Mouse (Mus musculus) small intestine, adult 2 months (tissue): ENCODE results near the gene Gm49027. TPM values are rescaled to one million over a fixed set of nuclear protein-coding genes. Genes with fewer than 3 reads are reported as not detected.
A peak's percentile ranks its signal among the peaks of the same experiment; 100 is the strongest.

ENCODE experiments used
- H3K27ac ChIP-seq: fragments of 200-500 bp; 2 replicates; pipeline ENCODE4 v1.5.1; 2012; ENCODE audit warnings: low read depth, low read length, control low read depth, inconsistent platforms; ENCODE audit not compliant: insufficient read depth
- H3K27me3 ChIP-seq: fragments of 200-500 bp; 2 replicates; pipeline ENCODE4 v1.6.1; 2012; ENCODE audit warnings: mild to moderate bottlenecking, moderate library complexity, low read length, inconsistent platforms; ENCODE audit not compliant: control insufficient read depth, insufficient read depth
- H3K36me3 ChIP-seq: fragments of 200-500 bp; 2 replicates; pipeline ENCODE4 v1.6.1; 2012; ENCODE audit warnings: mild to moderate bottlenecking, low read length, control low read depth, inconsistent platforms; ENCODE audit not compliant: control insufficient read depth, insufficient read depth
- H3K4me1 ChIP-seq: fragments of 200-500 bp; 2 replicates; pipeline ENCODE4 v1.6.1; 2012; ENCODE audit warnings: low read length, inconsistent platforms, mixed read lengths; ENCODE audit not compliant: control insufficient read depth, insufficient read depth, insufficient read length
- H3K4me3 ChIP-seq: fragments of 200-500 bp; 2 replicates; pipeline ENCODE4 v1.5.1; 2012; ENCODE audit warnings: low read depth, mild to moderate bottlenecking, control low read depth, inconsistent platforms, low read length, moderate library complexity
- CTCF ChIP-seq: fragments of 200-500 bp; IDR thresholded peaks from 2 replicates; pipeline ENCODE4 v1.5.1; 2012; ENCODE audit warnings: low read depth, mild to moderate bottlenecking, control low read depth, inconsistent platforms, low read length, moderate library complexity, mixed read lengths; ENCODE audit not compliant: insufficient replicate concordance, insufficient read length; ENCODE audit errors: extremely low read depth
- POLR2A ChIP-seq: fragments of 200-500 bp; IDR thresholded peaks from 2 replicates; pipeline ENCODE4 v1.6.1; 2012; ENCODE audit warnings: low read depth, mild to moderate bottlenecking, control low read depth, inconsistent platforms, low read length, moderate library complexity
- WGBS: fragments of 180-500 bp; shearing (Covaris S2); methylation state at CpG from one replicate; pipeline ENCODE4 v1.1.7; 2018; 5-methylcytosine and 5-hydroxymethylcytosine counted together
- polyA plus RNA-seq: library from polyadenylated mRNA; depleted of rRNA; stranded (reverse); fragments of >200 nt; gene quantifications from 2 replicates; pipeline ENCODE4 v1.2.3, GENCODE M21; 2012

The Gm49027 gene
- polyA plus RNA-seq, 1 experiment = 9.3 TPM

GRCm38 (mm10) chr5:123530056-123530455, 4.8 kb upstream of the Gm49027 start:
- peaks cover 49% of the 10 kb centered on the region for H3K36me3 ChIP-seq
- WGBS = 91% methylated on average over 8 of the region's 8 CpGs
- H3K27me3 ChIP-seq = no peaks in the 10 kb centered on the region
- no peak for TF ChIP-seq CTCF
- TF ChIP-seq POLR2A = no peak
- H3K27ac ChIP-seq = no peak overlapping the region
- no peaks in the 10 kb centered on the region for H3K4me1 ChIP-seq
- no peak overlapping the region for H3K4me3 ChIP-seq

DNA sequence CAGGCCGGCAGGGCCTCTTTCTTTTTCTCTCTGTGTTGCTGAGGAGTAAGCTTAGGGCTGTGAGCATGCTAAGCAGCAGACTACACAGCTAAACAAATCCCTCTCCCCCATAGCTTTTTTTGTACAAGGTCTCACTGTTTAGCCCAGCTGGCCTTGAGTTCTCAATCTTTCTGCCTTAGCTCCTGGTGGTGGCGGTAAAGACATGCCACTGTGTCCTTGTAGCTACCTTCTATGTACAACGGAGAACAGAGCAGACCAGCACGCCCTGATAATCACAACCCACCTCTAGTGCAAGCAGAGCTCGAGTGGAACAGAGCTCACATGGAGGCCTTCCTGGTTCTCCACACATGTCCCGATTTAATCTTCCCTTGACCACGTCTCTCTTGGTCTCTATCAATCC, 3.4 kb upstream of the Gm49027 start:
- peaks cover 38% of the 10 kb centered on the region for H3K36me3 ChIP-seq

DNA sequence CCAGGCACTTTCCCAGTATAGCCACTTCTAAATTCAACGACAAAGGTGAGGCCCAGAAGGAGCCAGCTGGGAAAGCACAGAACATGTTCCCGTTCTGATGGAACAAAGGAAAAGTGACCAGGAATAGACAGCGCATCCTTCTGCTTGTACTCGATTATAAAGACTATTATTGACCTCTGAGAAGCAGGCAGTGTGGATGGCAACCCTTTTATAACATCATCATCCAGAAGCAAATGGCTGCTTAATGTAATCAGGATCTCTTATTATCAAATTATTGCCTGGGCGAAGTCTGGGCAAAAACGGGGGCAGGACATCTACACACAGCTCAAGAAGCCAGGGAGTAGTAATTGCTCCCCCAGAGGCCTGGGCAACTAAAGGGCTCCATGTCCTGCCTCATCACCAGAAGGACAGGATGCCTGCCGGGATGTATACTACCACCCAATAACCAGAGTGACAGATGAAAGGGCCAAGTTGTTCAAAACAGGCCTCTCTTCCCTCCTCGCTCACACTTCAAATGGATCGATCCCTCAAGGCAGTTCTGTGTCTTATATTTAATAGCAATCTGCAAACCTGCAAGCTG, 718 bp upstream of the Gm49027 start:
- Histone ChIP-seq H3K27ac (no peak overlapping the region), H3K27me3 (no peaks in the 10 kb centered on the region), H3K36me3 (peaks cover 15% of the 10 kb centered on the region), H3K4me3 (no peak overlapping the region), H3K4me1 (peaks cover 3% of the 10 kb centered on the region)
- TF ChIP-seq CTCF (no peak), POLR2A (no peak)
- WGBS = 88% methylated on average over 9 of the region's 9 CpGs

More for the DNA sequence above, 3.4 kb upstream of the Gm49027 start:
- Histone ChIP-seq H3K27me3 (no peaks in the 10 kb centered on the region), H3K4me1 (peaks cover 3% of the 10 kb centered on the region), H3K27ac (no peak overlapping the region), H3K4me3 (no peak overlapping the region)
- TF ChIP-seq CTCF = no peak
- TF ChIP-seq POLR2A = no peak
- WGBS = 74% methylated on average over 7 of the region's 7 CpGs

GRCm38 (mm10) chr5:123524393-123524750, 916 bp downstream of the Gm49027 start:
- Histone ChIP-seq H3K4me1 (peaks cover 3% of the 10 kb centered on the region), H3K4me3 (peak overlapping the region; percentile 97), H3K27me3 (no peaks in the 10 kb centered on the region), H3K27ac (no peak overlapping the region), H3K36me3 (0 out of 2 replicates have a peak, but pooled peaks cover 4% of the 10 kb centered on the region)
- TF ChIP-seq POLR2A (no peak), CTCF (no peak)
- 2% methylated on average over 26 of the region's 27 CpGs for WGBS

GRCm38 (mm10) chr5:123523692-123524392, 1.4 kb downstream of the Gm49027 start, which contains the start of gene Diablo:
Diablo (minus strand) TSS chr5:123524176.
- WGBS = under 1% methylated on average over 82 of the region's 82 CpGs
- peak within 1 kb of the TSS; percentile 97 for H3K4me3 ChIP-seq
- no peaks in the 10 kb centered on the region for H3K27me3 ChIP-seq
- H3K4me1 ChIP-seq = peaks cover 3% of the 10 kb centered on the region
- no peak within 1 kb of the TSS for H3K27ac ChIP-seq
- 0 out of 2 replicates have a peak, but pooled peaks cover 4% of the 10 kb centered on the region for H3K36me3 ChIP-seq
- TF ChIP-seq POLR2A (peak; percentile 96), CTCF (no peak)

GRCm38 (mm10) chr5:123522166-123522565, 3.1 kb downstream of the Gm49027 start:
- TF ChIP-seq CTCF (no peak), POLR2A (no peak)
- H3K4me3 ChIP-seq = no peak overlapping the region
- H3K36me3 ChIP-seq = peaks cover 10% of the 10 kb centered on the region
- H3K4me1 ChIP-seq = peaks cover 3% of the 10 kb centered on the region
- H3K27me3 ChIP-seq = no peaks in the 10 kb centered on the region
- H3K27ac ChIP-seq = no peak overlapping the region
- WGBS = 97% methylated on average over 1 of the region's 1 CpGs

GRCm38 (mm10) chr5:123521621-123522020, 3.7 kb downstream of the Gm49027 start:
- H3K4me1 ChIP-seq = peaks cover 3% of the 10 kb centered on the region
- WGBS = 81% methylated on average over 1 of the region's 1 CpGs
- TF ChIP-seq CTCF = no peak
- no peak for TF ChIP-seq POLR2A
- H3K4me3 ChIP-seq = no peak overlapping the region
- peaks cover 15% of the 10 kb centered on the region for H3K36me3 ChIP-seq
- no peaks in the 10 kb centered on the region for H3K27me3 ChIP-seq
- H3K27ac ChIP-seq = no peak overlapping the region
